Mouse (Mus musculus) layer of hippocampus, adult 18-20 months (tissue): ENCODE data around the gene Atat1. TPM values are rescaled to one million over a fixed set of nuclear protein-coding genes. Genes with fewer than 3 reads are reported as not detected.

Experiments
- DNase-seq, 2 experiments: peaks; one replicate each; pipeline ENCODE4 v3.0.0; 2022; ENCODE audit warnings: low spot score in 2 of 2
- total RNA-seq, 2 experiments: library from RNA; stranded (reverse); gene quantifications; 2 replicates each; pipeline ENCODE4 v1.2.3; 2021

Atat1 gene
- total RNA-seq, 2 experiments from 2014 or later, result 51.0 to 59.0 TPM

GRCm38 (mm10) chr17:35879245-35880057, 30.4 kb downstream of the Atat1 start, which contains the start of gene Dhx16:
TSS of gene Dhx16 (plus strand) at chr17:35879819.
- DNase-seq, result peak; percentile 94 to 98

GRCm38 (mm10) chr17:35874721-35875120, 35.2 kb downstream of the Atat1 start:
- no peak for DNase-seq

DNA sequence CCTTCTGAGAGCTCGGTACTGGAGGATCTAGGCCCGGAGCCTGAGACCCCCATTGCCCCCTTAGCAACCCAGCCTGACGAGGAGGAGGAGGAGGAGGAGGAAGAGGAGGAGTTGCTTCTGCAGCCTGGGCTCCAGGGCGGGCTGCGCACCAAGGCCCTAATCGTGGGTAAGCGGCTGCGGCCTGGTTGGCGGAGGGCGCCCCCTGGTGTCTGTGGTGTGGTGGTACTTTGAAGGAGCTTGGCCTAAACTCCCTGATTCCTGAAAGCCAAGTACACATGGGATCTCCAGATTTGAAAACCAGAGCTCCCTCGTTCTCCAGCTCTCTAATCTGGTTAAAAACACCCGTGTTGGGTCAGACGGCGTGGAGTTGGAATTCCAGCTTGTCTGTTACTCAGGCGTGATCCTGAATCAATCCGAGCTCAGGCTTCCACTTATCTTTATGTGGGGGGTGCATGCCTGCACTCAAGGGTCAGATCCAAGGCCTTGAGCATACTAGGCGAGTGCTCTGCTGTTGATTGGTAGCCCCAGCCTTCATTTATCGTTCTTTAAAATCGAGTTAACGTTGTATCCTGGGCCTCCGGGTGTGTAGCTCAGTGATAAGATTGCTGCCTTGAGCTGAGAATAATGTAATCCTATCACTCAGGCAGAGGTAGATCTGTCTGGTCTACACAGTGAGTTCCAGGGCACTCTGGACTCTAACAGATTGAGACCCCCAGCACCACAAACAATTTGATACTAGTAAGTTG, 35.9 kb downstream of the Atat1 start:
- peak; percentile 80 to 90 for DNase-seq

DNA sequence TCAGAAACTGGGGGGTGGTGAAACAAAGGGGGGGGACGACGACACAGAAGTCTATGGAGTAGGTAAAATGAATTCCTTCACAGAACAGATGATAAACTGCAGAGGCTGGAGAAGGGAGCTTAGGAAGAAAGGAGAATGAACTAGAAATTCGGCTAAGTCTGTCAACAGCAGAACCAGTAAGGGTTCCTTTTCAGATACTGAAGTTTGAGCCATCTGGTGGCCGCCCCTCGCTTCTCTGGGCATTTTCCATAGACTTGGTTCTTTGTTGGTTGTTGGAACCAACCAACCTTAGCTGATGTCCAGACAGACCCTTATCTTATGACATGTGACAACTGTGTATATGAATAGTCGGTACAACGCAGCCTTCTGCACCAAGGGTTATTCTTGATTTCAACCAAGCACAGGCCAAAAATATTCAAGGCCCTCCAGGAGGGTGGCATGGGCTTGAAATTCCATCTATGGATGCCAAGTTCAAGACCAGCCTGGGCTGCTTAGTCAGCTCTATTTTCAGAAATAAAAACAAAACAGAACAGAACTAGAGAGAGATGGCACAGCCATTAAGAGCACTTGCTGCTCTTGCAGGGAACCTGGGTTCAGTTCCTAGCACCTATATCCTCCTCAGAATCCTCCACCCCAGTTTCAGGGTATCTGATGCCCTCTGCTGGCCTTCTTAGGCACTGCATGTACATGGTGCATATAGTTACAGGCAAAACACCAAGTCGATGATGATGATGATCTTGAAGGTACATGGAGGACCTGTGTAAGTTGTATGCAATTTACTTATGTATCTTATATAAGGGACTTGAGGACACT, 38.8 kb downstream of the Atat1 start:
- DNase-seq, result no peak

GRCm38 (mm10) chr17:35870151-35870883, 39.6 kb downstream of the Atat1 start:
- DNase-seq, result no peak

- DNase-seq, result no peak
These were observed 40.4 kb downstream of the Atat1 start for GRCm38 (mm10) chr17:35869346-35870067.

GRCm38 (mm10) chr17:35868961-35869345, 40.9 kb downstream of the Atat1 start:
- DNase-seq, result no peak

- no peak for DNase-seq
These were observed 41.6 kb downstream of the Atat1 start for GRCm38 (mm10) chr17:35868165-35868820.

- no peak for DNase-seq
These were observed 42.7 kb downstream of the Atat1 start for GRCm38 (mm10) chr17:35866911-35867890.

GRCm38 (mm10) chr17:35866281-35866831, 43.5 kb downstream of the Atat1 start:
- DNase-seq, result no peak

- no peak for DNase-seq
These were observed 44.2 kb downstream of the Atat1 start, which contains the start of gene Ppp1r18 for GRCm38 (mm10) chr17:35865481-35866280. TSS of gene Ppp1r18 (plus strand) at chr17:35865593.

GRCm38 (mm10) chr17:35864832-35865353, 45.0 kb downstream of the Atat1 start:
- DNase-seq, result no peak

- peak; percentile 86 to 87 for DNase-seq
These were observed 48.5 kb downstream of the Atat1 start, which contains the start of gene Nrm for GRCm38 (mm10) chr17:35861198-35861857. TSS of gene Nrm (plus strand) at chr17:35861318.

DNA sequence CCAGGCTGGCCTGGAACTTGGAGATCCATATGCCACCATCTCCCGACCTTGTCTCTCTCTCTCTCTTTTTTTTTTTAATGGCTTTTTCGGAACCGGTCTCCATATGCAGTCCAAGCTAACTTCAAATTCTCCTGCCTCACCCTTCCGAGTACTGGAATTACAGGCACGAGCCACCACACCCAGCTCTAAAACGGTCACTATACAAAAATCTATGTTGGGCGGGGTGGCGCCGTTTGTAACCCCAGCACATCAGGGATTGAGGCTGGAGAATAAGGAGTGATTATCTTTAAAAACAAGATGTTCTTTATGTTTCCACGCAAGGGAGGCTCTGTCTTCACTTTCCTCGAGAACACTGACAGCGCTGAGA, 49.1 kb downstream of the Atat1 start:
- no peak for DNase-seq

GRCm38 (mm10) chr17:35859835-35860234, 50.0 kb downstream of the Atat1 start:
- DNase-seq, result no peak

- no peak for DNase-seq
These were observed 50.5 kb downstream of the Atat1 start for GRCm38 (mm10) chr17:35859371-35859770.
